Comparison of ENCODE assay signal across 9 mouse cellular contexts in the genomic region with DNA sequence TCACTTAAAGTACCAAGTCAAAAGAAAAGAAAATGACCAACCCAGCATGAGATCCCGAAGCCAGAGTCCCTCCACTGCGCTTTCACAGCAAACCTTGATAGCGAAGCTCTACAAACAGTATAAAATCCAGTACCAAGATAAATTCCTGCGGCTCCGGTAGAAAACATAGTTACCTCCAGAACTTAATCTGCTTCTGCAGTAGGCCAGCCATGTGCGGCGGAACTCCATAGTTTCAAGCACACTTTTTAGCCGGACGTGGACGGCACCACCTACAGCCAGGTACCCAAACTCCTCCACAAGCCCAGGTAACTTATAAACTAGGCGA. TPM values are rescaled to one million over a fixed set of nuclear protein-coding genes. Genes with fewer than 3 reads are reported as not detected.
DNase-seq lines count a peak whose midpoint lies in the region; ATAC-seq and TF ChIP-seq lines count a peak whose summit lies in the region.
"Had no signal": no experiment of that assay in that cellular context is flagged by ENCODE, and none has a peak within 500 bp of the region (broad histone marks: within the 10 kb centered on the region; RNA-seq: fewer than 3 reads in every experiment).

No protein-coding gene starts in this region.

- intact Hi-C loops in left cerebral cortex, postnatal 14 days (cut with DNase I): loop anchor here (2.0 kb wide), 1 partner anchor 93 kb away; the partner anchor contains the start of gene 1810013L24Rik

- no peaks in the 10 kb centered on the region for H3K9me3 ChIP-seq in hindbrain, embryonic 12.5 days (replicated peaks)
- H3K9me3 ChIP-seq in midbrain, embryonic 12.5 days: no peaks in the 10 kb centered on the region

- TF ChIP-seq CTCF in kidney, adult 2 months (conservative IDR thresholded peaks at IDR 0.05; ENCODE audit: insufficient read depth, insufficient read length, low read depth, low read length): no peak
- no peak for TF ChIP-seq CTCF in bone marrow, adult 2 months (IDR thresholded peaks at IDR 0.05; ENCODE audit: control insufficient read depth, insufficient read depth, low read length)

- TF ChIP-seq POLR2A in kidney, adult 2 months (IDR thresholded peaks at IDR 0.05; ENCODE audit: low read depth, low read length): no peak
- no peak for TF ChIP-seq POLR2A in bone marrow, adult 2 months (IDR thresholded peaks at IDR 0.05; ENCODE audit: borderline replicate concordance, control insufficient read depth, low read depth, low read length)

- peak overlapping the region; percentile 93 for H3K4me2 ChIP-seq in hindbrain, embryonic 12.5 days (replicated peaks)
- H3K4me2 ChIP-seq in midbrain, embryonic 12.5 days (replicated peaks): peak overlapping the region; percentile 97

- H3K36me3 ChIP-seq in kidney, adult 2 months (ENCODE audit: control insufficient read depth, insufficient read depth, low read length): no peaks in the 10 kb centered on the region
- no peaks in the 10 kb centered on the region for H3K36me3 ChIP-seq in hindbrain, embryonic 12.5 days
- H3K36me3 ChIP-seq in midbrain, embryonic 12.5 days: no peaks in the 10 kb centered on the region

- H3K4me3 ChIP-seq in kidney, adult 2 months (ENCODE audit: insufficient read depth, low read depth, low read length): peak overlapping the region; percentile 94
- peak overlapping the region; percentile 93 for H3K4me3 ChIP-seq in bone marrow, adult 2 months (replicated peaks; ENCODE audit: control insufficient read depth, low read depth, low read length)
- H3K4me3 ChIP-seq in hindbrain, embryonic 12.5 days: peak overlapping the region; percentile 99
- H3K4me3 ChIP-seq in midbrain, embryonic 12.5 days: peak overlapping the region; percentile 98

- H3K9ac ChIP-seq in hindbrain, embryonic 12.5 days: peak overlapping the region; percentile 97
- H3K9ac ChIP-seq in midbrain, embryonic 12.5 days (replicated peaks): peak overlapping the region; percentile 92

- 2% methylated on average over 11 of the region's 11 CpGs for WGBS in kidney, adult 2 months
- 1% methylated on average over 11 of the region's 11 CpGs for WGBS in bone marrow, adult 2 months
- WGBS in hindbrain, embryonic 12.5 days: 1% methylated on average over 11 of the region's 11 CpGs
- under 1% methylated on average over 11 of the region's 11 CpGs for WGBS in midbrain, embryonic 12.5 days

- ATAC-seq in hindbrain, embryonic 12.5 days (ENCODE audit: low FRiP score): no peak
- ATAC-seq in midbrain, embryonic 12.5 days (ENCODE audit: low FRiP score, low read depth): no peak
- no peak for ATAC-seq in inflammation-experienced regulatory T-cells, adult 6 months

- H3K4me1 ChIP-seq in kidney, adult 2 months (ENCODE audit: control insufficient read depth, insufficient read depth, low read length): peaks cover 29% of the 10 kb centered on the region
- peaks cover 7% of the 10 kb centered on the region for H3K4me1 ChIP-seq in bone marrow, adult 2 months (ENCODE audit: control insufficient read depth, insufficient read depth, low read length)
- peaks cover 28% of the 10 kb centered on the region for H3K4me1 ChIP-seq in hindbrain, embryonic 12.5 days
- H3K4me1 ChIP-seq in midbrain, embryonic 12.5 days: peaks cover 32% of the 10 kb centered on the region

- H3K27ac ChIP-seq in kidney, adult 2 months (ENCODE audit: insufficient read depth, low read depth, low read length): peak overlapping the region; percentile 82
- peak overlapping the region; percentile 87 for H3K27ac ChIP-seq in bone marrow, adult 2 months (ENCODE audit: control insufficient read depth, insufficient read depth, low read depth, low read length, poor library complexity)
- H3K27ac ChIP-seq in hindbrain, embryonic 12.5 days: peak overlapping the region; percentile 91; the same call in 1 of the 2 replicates
- no peak overlapping the region for H3K27ac ChIP-seq in midbrain, embryonic 12.5 days (replicated peaks)

- H3K27me3 ChIP-seq in kidney, adult 2 months (replicated peaks; ENCODE audit: control insufficient read depth, insufficient read depth, low read length): no peaks in the 10 kb centered on the region
- no peaks in the 10 kb centered on the region for H3K27me3 ChIP-seq in hindbrain, embryonic 12.5 days
- no peaks in the 10 kb centered on the region for H3K27me3 ChIP-seq in midbrain, embryonic 12.5 days
- H3K27me3 ChIP-seq: Patski had no signal

- peak; percentile 84 for DNase-seq in kidney, adult 2 months
- DNase-seq in kidney, adult 18-20 months: no peak
- DNase-seq in ovary, postnatal 10 days (ENCODE audit: low spot score): no peak
- DNase-seq in left cerebral cortex, postnatal 14 days (ENCODE audit: low spot score in 2 of 2): no peak

RNA-seq across cellular contexts. Expression of gene Usp7, which starts 54.8 kb away (rescaled TPM):
- polyA plus RNA-seq in kidney, adult 2 months (2012; rRNA removed): 20.6 and 26.2 TPM in 2 replicates
- 136 TPM in 2 replicates for polyA plus RNA-seq in bone marrow, adult 2 months (2011; ENCODE audit: insufficient read depth, insufficient read length, low replicate concordance, missing spikeins)
- polyA plus RNA-seq in hindbrain, embryonic 12.5 days (2016; fragmentation: Nextera tagmentation; extraction: Ambion mirVana): 32.1 and 34.9 TPM in 2 replicates
- polyA plus RNA-seq in midbrain, embryonic 12.5 days (2016; fragmentation: Nextera tagmentation; extraction: Ambion mirVana): 35.9 and 38.4 TPM in 2 replicates
- polyA plus RNA-seq in inflammation-experienced regulatory T-cells, adult 6 months (2017; shearing (Covaris generic)): 10 to 100 TPM; 27.3 to 48.2 (median 47.7) TPM
- total RNA-seq in left cerebral cortex, postnatal 14 days (2021): 100 to 1,000 TPM; 155 to 156 TPM

RNA-seq across cellular contexts. Expression of gene Gm5767, which starts 56.7 kb away (rescaled TPM):
- polyA plus RNA-seq in kidney, adult 2 months (2012; rRNA removed): 0.56 and 0.64 TPM in 2 replicates
- polyA plus RNA-seq in bone marrow, adult 2 months (2011; ENCODE audit: insufficient read depth, insufficient read length, low replicate concordance, missing spikeins): not detected in 2 replicates
- not detected in 2 replicates for polyA plus RNA-seq in hindbrain, embryonic 12.5 days (2016; fragmentation: Nextera tagmentation; extraction: Ambion mirVana)
- not detected in 2 replicates for polyA plus RNA-seq in midbrain, embryonic 12.5 days (2016; fragmentation: Nextera tagmentation; extraction: Ambion mirVana)
- not detected for polyA plus RNA-seq in inflammation-experienced regulatory T-cells, adult 6 months (2017; shearing (Covaris generic))
- not detected for total RNA-seq in left cerebral cortex, postnatal 14 days (2021)
- polyA plus RNA-seq: Patski had no signal
